Mouse (Mus musculus): Measurements from ENCODE around the gene Lrit3. TPM values are rescaled to one million over a fixed set of nuclear protein-coding genes. Genes with fewer than 3 reads are reported as not detected.

The Lrit3 gene
- total and polyA plus RNA-seq, 2 experiments from 2014 or later = 0.06 TPM; not detected in 1

GRCm38 (mm10) chr3:129831035-129831568 lies 27.3 kb upstream of the Lrit3 start, which contains the start of gene Gar1:
TSS of gene Gar1 (minus strand) at chr3:129831396.
- Histone ChIP-seq H3K9me3 (ENCODE audit: low read length) (no peaks in the 10 kb centered on the region), H3K4me1 (ENCODE audit: insufficient read depth, low read length) (peaks cover 8% of the 10 kb centered on the region), H3K36me3 (ENCODE audit: insufficient read depth, low read length) (no peaks in the 10 kb centered on the region), H3K27me3 (ENCODE audit: insufficient read depth, low read length) (no peaks in the 10 kb centered on the region), H3K4me2 (ENCODE audit: low read depth, low read length) (peak within 1 kb of the TSS; percentile 71), H3K4me3 (ENCODE audit: low read length) (peak within 1 kb of the TSS; percentile 90), H3K9ac (replicated peaks; ENCODE audit: low read length) (peak within 1 kb of the TSS; percentile 83), H3K27ac (peak within 1 kb of the TSS; percentile 84)
- ATAC-seq (peak; percentile 98), DNase-seq (ENCODE audit: low spot score) (peak; percentile 99)
- under 1% methylated on average over 50 of the region's 60 CpGs for WGBS
- no peak for TF ChIP-seq CTCF (IDR thresholded peaks at IDR 0.05; ENCODE audit: low read depth)

GRCm38 (mm10) chr3:129830626-129831025 lies 26.8 kb upstream of the Lrit3 start:
- peak overlapping the region; percentile 90 for H3K4me3 ChIP-seq (ENCODE audit: low read length)
- no peak for ATAC-seq
- H3K27ac ChIP-seq = peak overlapping the region; percentile 84
- no peaks in the 10 kb centered on the region for H3K36me3 ChIP-seq (ENCODE audit: insufficient read depth, low read length)
- DNase-seq (ENCODE audit: low spot score) = no peak
- H3K4me1 ChIP-seq (ENCODE audit: insufficient read depth, low read length) = peaks cover 8% of the 10 kb centered on the region
- H3K4me2 ChIP-seq (ENCODE audit: low read depth, low read length) = peak overlapping the region; percentile 71
- no peak for TF ChIP-seq CTCF (IDR thresholded peaks at IDR 0.05; ENCODE audit: low read depth)
- no peaks in the 10 kb centered on the region for H3K27me3 ChIP-seq (ENCODE audit: insufficient read depth, low read length)
- WGBS = 0% methylated on average over 38 of the region's 45 CpGs
- H3K9ac ChIP-seq (replicated peaks; ENCODE audit: low read length) = peak overlapping the region; percentile 83
- no peaks in the 10 kb centered on the region for H3K9me3 ChIP-seq (ENCODE audit: low read length)

- no peak for ATAC-seq
- TF ChIP-seq CTCF (IDR thresholded peaks at IDR 0.05; ENCODE audit: low read depth) = no peak
- WGBS = 95% methylated on average over 5 of the region's 5 CpGs
- no peaks in the 10 kb centered on the region for H3K9me3 ChIP-seq (ENCODE audit: low read length)
- H3K36me3 ChIP-seq (ENCODE audit: insufficient read depth, low read length) = peaks cover 16% of the 10 kb centered on the region; the same call in 1 of the 2 replicates
- no peak overlapping the region for H3K27ac ChIP-seq
- H3K4me3 ChIP-seq (ENCODE audit: low read length) = no peak overlapping the region
- no peak overlapping the region for H3K4me2 ChIP-seq (ENCODE audit: low read depth, low read length)
- no peak for DNase-seq (ENCODE audit: low spot score)
- H3K9ac ChIP-seq (replicated peaks; ENCODE audit: low read length) = no peak overlapping the region
- H3K27me3 ChIP-seq (ENCODE audit: insufficient read depth, low read length) = no peaks in the 10 kb centered on the region
- H3K4me1 ChIP-seq (ENCODE audit: insufficient read depth, low read length) = peaks cover 8% of the 10 kb centered on the region
Observed at GRCm38 (mm10) chr3:129827691-129828090, 23.9 kb upstream of the Lrit3 start.

GRCm38 (mm10) chr3:129826691-129827090 lies 22.9 kb upstream of the Lrit3 start:
- no peak overlapping the region for H3K9ac ChIP-seq (replicated peaks; ENCODE audit: low read length)
- 90% methylated on average over 10 of the region's 10 CpGs for WGBS
- H3K9me3 ChIP-seq (ENCODE audit: low read length) = no peaks in the 10 kb centered on the region
- peaks cover 16% of the 10 kb centered on the region; the same call in 1 of the 2 replicates for H3K36me3 ChIP-seq (ENCODE audit: insufficient read depth, low read length)
- no peak for DNase-seq (ENCODE audit: low spot score)
- TF ChIP-seq CTCF (IDR thresholded peaks at IDR 0.05; ENCODE audit: low read depth) = no peak
- H3K27ac ChIP-seq = no peak overlapping the region
- H3K4me1 ChIP-seq (ENCODE audit: insufficient read depth, low read length) = peaks cover 8% of the 10 kb centered on the region
- no peak for ATAC-seq
- H3K4me2 ChIP-seq (ENCODE audit: low read depth, low read length) = no peak overlapping the region
- no peaks in the 10 kb centered on the region for H3K27me3 ChIP-seq (ENCODE audit: insufficient read depth, low read length)
- H3K4me3 ChIP-seq (ENCODE audit: low read length) = no peak overlapping the region

GRCm38 (mm10) chr3:129824891-129825290 lies 21.1 kb upstream of the Lrit3 start:
- Histone ChIP-seq H3K4me2 (ENCODE audit: low read depth, low read length) (no peak overlapping the region), H3K27ac (no peak overlapping the region), H3K4me1 (ENCODE audit: insufficient read depth, low read length) (peaks cover 7% of the 10 kb centered on the region), H3K27me3 (ENCODE audit: insufficient read depth, low read length) (no peaks in the 10 kb centered on the region), H3K9me3 (ENCODE audit: low read length) (no peaks in the 10 kb centered on the region), H3K4me3 (ENCODE audit: low read length) (no peak overlapping the region), H3K36me3 (ENCODE audit: insufficient read depth, low read length) (peaks cover 16% of the 10 kb centered on the region; the same call in 1 of the 2 replicates), H3K9ac (replicated peaks; ENCODE audit: low read length) (no peak overlapping the region)
- TF ChIP-seq CTCF (IDR thresholded peaks at IDR 0.05; ENCODE audit: low read depth) = no peak
- WGBS = 90% methylated on average over 10 of the region's 10 CpGs
- DNase-seq (ENCODE audit: low spot score) = no peak
- ATAC-seq = no peak

GRCm38 (mm10) chr3:129824146-129824545 lies 20.3 kb upstream of the Lrit3 start:
- TF ChIP-seq CTCF (IDR thresholded peaks at IDR 0.05; ENCODE audit: low read depth) = no peak
- ATAC-seq (no peak), DNase-seq (ENCODE audit: low spot score) (no peak)
- Histone ChIP-seq H3K9ac (replicated peaks; ENCODE audit: low read length) (no peak overlapping the region), H3K4me1 (ENCODE audit: insufficient read depth, low read length) (no peaks in the 10 kb centered on the region), H3K36me3 (ENCODE audit: insufficient read depth, low read length) (peaks cover 16% of the 10 kb centered on the region; the same call in 1 of the 2 replicates), H3K27ac (no peak overlapping the region), H3K4me2 (ENCODE audit: low read depth, low read length) (no peak overlapping the region), H3K4me3 (ENCODE audit: low read length) (no peak overlapping the region), H3K9me3 (ENCODE audit: low read length) (no peaks in the 10 kb centered on the region), H3K27me3 (ENCODE audit: insufficient read depth, low read length) (no peaks in the 10 kb centered on the region)
- 57% methylated on average over 4 of the region's 4 CpGs for WGBS

- peak; percentile 71 for TF ChIP-seq CTCF (IDR thresholded peaks at IDR 0.05; ENCODE audit: low read depth)
- no peak overlapping the region for H3K27ac ChIP-seq
- ATAC-seq (peak; percentile 75; the same call in 1 of the 2 replicates), DNase-seq (ENCODE audit: low spot score) (peak; percentile 79)
- H3K36me3 ChIP-seq (ENCODE audit: insufficient read depth, low read length) = peaks cover 16% of the 10 kb centered on the region; the same call in 1 of the 2 replicates
- no peaks in the 10 kb centered on the region for H3K4me1 ChIP-seq (ENCODE audit: insufficient read depth, low read length)
- H3K9ac ChIP-seq (replicated peaks; ENCODE audit: low read length) = no peak overlapping the region
- H3K4me3 ChIP-seq (ENCODE audit: low read length) = no peak overlapping the region
- H3K4me2 ChIP-seq (ENCODE audit: low read depth, low read length) = no peak overlapping the region
- H3K9me3 ChIP-seq (ENCODE audit: low read length) = no peaks in the 10 kb centered on the region
- WGBS = 54% methylated on average over 5 of the region's 5 CpGs
- no peaks in the 10 kb centered on the region for H3K27me3 ChIP-seq (ENCODE audit: insufficient read depth, low read length)
Observed at GRCm38 (mm10) chr3:129823293-129823692, 19.5 kb upstream of the Lrit3 start.

All from hindbrain, postnatal 0 days (tissue).